ENCODE assay signal across 19 mouse cellular contexts in genomic region chr6:95652774-95653173, GRCm38 (mm10).
"Had no signal": no experiment of that assay in that cellular context is flagged by ENCODE, and none has a peak within 500 bp of the region (broad histone marks: within the 10 kb centered on the region; RNA-seq: fewer than 3 reads in every experiment).

No protein-coding gene starts in this region.

- H3K9ac ChIP-seq: intestine, embryonic 15.5 days; limb, embryonic 12.5 days; limb, embryonic 15.5 days; lung, embryonic 14.5 days; midbrain, embryonic 12.5 days; midbrain, embryonic 15.5 days; neural tube, embryonic 12.5 days; neural tube, embryonic 15.5 days had no signal

- DNase-seq: left cerebral cortex, postnatal 4 days; lung, embryonic 14.5 days; right cerebral cortex, adult 18-20 months; right cerebral cortex, postnatal 14 days; right cerebral cortex, postnatal 4 days; thymus, adult 2 months; thymus, postnatal 14 days; thymus, postnatal 4 days had no signal

- H3K36me3 ChIP-seq: midbrain, embryonic 12.5 days; midbrain, embryonic 15.5 days; neural tube, embryonic 12.5 days; neural tube, embryonic 15.5 days had no signal

- H3K4me2 ChIP-seq: intestine, embryonic 15.5 days; limb, embryonic 12.5 days; limb, embryonic 15.5 days; lung, embryonic 14.5 days; midbrain, embryonic 12.5 days; midbrain, embryonic 15.5 days; neural tube, embryonic 12.5 days; neural tube, embryonic 15.5 days had no signal

- H3K4me1 ChIP-seq: intestine, embryonic 15.5 days; neural tube, embryonic 12.5 days had no signal

- H3K27ac ChIP-seq: intestine, embryonic 15.5 days; kidney, postnatal 0 days; limb, embryonic 12.5 days; limb, embryonic 15.5 days; macrophage; midbrain, embryonic 12.5 days; midbrain, embryonic 15.5 days; neural tube, embryonic 12.5 days; neural tube, embryonic 15.5 days; stomach, postnatal 0 days had no signal

- H3K9me3 ChIP-seq: intestine, embryonic 15.5 days; limb, embryonic 12.5 days; limb, embryonic 15.5 days; midbrain, embryonic 12.5 days; midbrain, embryonic 15.5 days; neural tube, embryonic 12.5 days; neural tube, embryonic 15.5 days had no signal

- H3K27me3 ChIP-seq: intestine, embryonic 15.5 days; limb, embryonic 12.5 days; limb, embryonic 15.5 days; midbrain, embryonic 12.5 days; midbrain, embryonic 15.5 days; neural tube, embryonic 12.5 days; neural tube, embryonic 15.5 days had no signal

- ATAC-seq: intestine, embryonic 15.5 days; lung, postnatal 0 days; midbrain, embryonic 15.5 days had no signal

- H3K4me3 ChIP-seq: intestine, embryonic 15.5 days; limb, embryonic 12.5 days; limb, embryonic 15.5 days; midbrain, embryonic 12.5 days; midbrain, embryonic 15.5 days; neural tube, embryonic 12.5 days; neural tube, embryonic 15.5 days had no signal
